Mouse (Mus musculus): ENCODE data around the gene Poll.

DNA sequence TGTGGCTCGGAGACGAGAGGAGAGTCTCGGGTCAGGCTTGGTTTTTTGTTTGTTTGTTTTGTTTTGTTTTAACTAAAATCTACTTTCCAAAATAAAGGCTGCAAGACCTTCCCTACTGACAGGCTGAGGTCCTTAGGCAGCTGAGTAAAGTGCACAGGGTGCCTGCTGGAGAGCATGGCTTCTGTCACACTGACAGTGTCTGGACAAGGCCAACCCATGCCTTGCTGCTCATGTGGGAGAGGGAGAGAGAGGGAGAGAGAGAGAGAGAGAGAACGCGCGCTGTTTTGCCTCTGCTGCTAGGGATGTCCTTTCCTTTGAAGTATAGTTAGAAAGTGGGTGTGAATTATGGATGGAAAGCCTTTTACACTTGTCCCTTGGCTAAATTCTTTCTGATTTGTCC lies 28.8 kb downstream of the Poll start:
- TF ChIP-seq CTCF (IDR thresholded peaks at IDR 0.05; ENCODE audit: low read depth, low read length) (no peak), EP300 (IDR thresholded peaks at IDR 0.05; ENCODE audit: insufficient read depth, low read depth, low read length) (no peak)

Measured in ES-Bruce4 (cell line).